In genomic region chr1:39932922-39933321, GRCm38 (mm10) we compare ENCODE assay signal across 17 mouse cellular contexts. TPM values are rescaled to one million over a fixed set of nuclear protein-coding genes. Genes with fewer than 3 reads are reported as not detected.
DNase-seq lines count a peak whose midpoint lies in the region; ATAC-seq and TF ChIP-seq lines count a peak whose summit lies in the region.
"Had no signal": no experiment of that assay in that cellular context is flagged by ENCODE, and none has a peak within 500 bp of the region (broad histone marks: within the 10 kb centered on the region; RNA-seq: fewer than 3 reads in every experiment).

No protein-coding gene starts in this region.

- TF ChIP-seq POLR2A in heart, adult 2 months (IDR thresholded peaks at IDR 0.05; ENCODE audit: insufficient read depth, low read depth, low read length) = no peak
- TF ChIP-seq POLR2A in olfactory bulb, adult 2 months (IDR thresholded peaks at IDR 0.05; ENCODE audit: insufficient read depth, low read depth, low read length) = no peak

- no peaks in the 10 kb centered on the region for H3K27me3 ChIP-seq in heart, adult 2 months (ENCODE audit: control insufficient read depth, insufficient read depth, low read length)
- no peaks in the 10 kb centered on the region for H3K27me3 ChIP-seq in hindbrain, embryonic 15.5 days
- H3K27me3 ChIP-seq in hindbrain, embryonic 11.5 days (ENCODE audit: control insufficient read depth, insufficient read depth, low read length) = no peaks in the 10 kb centered on the region
- H3K27me3 ChIP-seq in midbrain, postnatal 0 days (ENCODE audit: insufficient read depth, low read length) = no peaks in the 10 kb centered on the region
- H3K27me3 ChIP-seq in midbrain, embryonic 10.5 days (ENCODE audit: low read depth, poor library complexity, severe bottlenecking) = no peaks in the 10 kb centered on the region
- H3K27me3 ChIP-seq: forebrain, embryonic 13.5 days; liver, embryonic 15.5 days; midbrain, embryonic 12.5 days; neural tube, embryonic 12.5 days had no signal

- H3K4me3 ChIP-seq in heart, adult 2 months = no peak overlapping the region
- H3K4me3 ChIP-seq in hindbrain, embryonic 15.5 days = no peak overlapping the region
- H3K4me3 ChIP-seq in hindbrain, embryonic 11.5 days (ENCODE audit: low read depth, low read length) = no peak overlapping the region
- H3K4me3 ChIP-seq in midbrain, postnatal 0 days (ENCODE audit: low read depth, low read length) = no peak overlapping the region
- no peak overlapping the region for H3K4me3 ChIP-seq in midbrain, embryonic 10.5 days
- H3K4me3 ChIP-seq in olfactory bulb, adult 2 months (ENCODE audit: insufficient read depth, low read depth, low read length) = no peak overlapping the region
- H3K4me3 ChIP-seq: forebrain, embryonic 13.5 days; liver, embryonic 15.5 days; midbrain, embryonic 12.5 days; neural tube, embryonic 12.5 days had no signal

- no peak overlapping the region for H3K9ac ChIP-seq in heart, adult 2 months (ENCODE audit: low read depth, low read length)
- H3K9ac ChIP-seq in hindbrain, embryonic 15.5 days = no peak overlapping the region
- no peak overlapping the region for H3K9ac ChIP-seq in hindbrain, embryonic 11.5 days (ENCODE audit: low read depth, low read length)
- no peak overlapping the region for H3K9ac ChIP-seq in midbrain, postnatal 0 days (replicated peaks; ENCODE audit: low read length, poor library complexity, severe bottlenecking)
- H3K9ac ChIP-seq: forebrain, embryonic 13.5 days; liver, embryonic 15.5 days; midbrain, embryonic 12.5 days; neural tube, embryonic 12.5 days had no signal

- no peak for ATAC-seq in hindbrain, embryonic 15.5 days (ENCODE audit: low FRiP score, low read depth)
- no peak for ATAC-seq in hindbrain, embryonic 11.5 days (ENCODE audit: low FRiP score)
- no peak for ATAC-seq in midbrain, postnatal 0 days (ENCODE audit: low FRiP score)
- ATAC-seq: forebrain, embryonic 13.5 days had no signal

- no peak for TF ChIP-seq EP300 in heart, adult 2 months (IDR thresholded peaks at IDR 0.05; ENCODE audit: insufficient read depth, low read depth, low read length)

- no peak overlapping the region for H3K4me2 ChIP-seq in hindbrain, embryonic 15.5 days
- H3K4me2 ChIP-seq in hindbrain, embryonic 11.5 days (replicated peaks; ENCODE audit: low read depth, low read length) = no peak overlapping the region
- no peak overlapping the region for H3K4me2 ChIP-seq in midbrain, postnatal 0 days (ENCODE audit: low read depth, low read length, poor library complexity, severe bottlenecking)
- H3K4me2 ChIP-seq: forebrain, embryonic 13.5 days; liver, embryonic 15.5 days; midbrain, embryonic 12.5 days; neural tube, embryonic 12.5 days had no signal

- H3K79me2 ChIP-seq in heart, adult 2 months (replicated peaks; ENCODE audit: control insufficient read depth, insufficient read depth, low read length) = peaks cover 16% of the 10 kb centered on the region

- no peak for TF ChIP-seq CTCF in heart, adult 2 months (IDR thresholded peaks at IDR 0.05)
- TF ChIP-seq CTCF in midbrain, postnatal 0 days (IDR thresholded peaks at IDR 0.05) = no peak
- no peak for TF ChIP-seq CTCF in olfactory bulb, adult 2 months (IDR thresholded peaks at IDR 0.05; ENCODE audit: insufficient read depth, low read depth, low read length)

- DNase-seq in heart, adult 2 months = peak in 1 of 2 experiments; percentile 40
- no peak for DNase-seq in heart, adult 8-10 months (ENCODE audit: low spot score)
- DNase-seq in hindbrain, embryonic 11.5 days (ENCODE audit: low spot score) = no peak
- DNase-seq in midbrain, postnatal 0 days (ENCODE audit: low spot score) = no peak
- no peak for DNase-seq in midbrain, embryonic 10.5 days (ENCODE audit: low spot score)
- no peak for DNase-seq in urinary bladder, postnatal 14 days (ENCODE audit: low spot score)
- DNase-seq: adrenal gland, adult 2 months; cerebellum, adult 8-10 months; left cerebral cortex, postnatal 4 days; lung, postnatal 36 days; retina, postnatal 1 day had no signal

- 39% methylated on average over 10 of the region's 10 CpGs for WGBS in heart, adult 2 months
- 46% methylated on average over 10 of the region's 10 CpGs for WGBS in hindbrain, embryonic 15.5 days
- 71% methylated on average over 10 of the region's 10 CpGs for whole genome bisulfite sequencing in hindbrain, embryonic 11.5 days
- 38% methylated on average over 10 of the region's 10 CpGs for WGBS in midbrain, postnatal 0 days
- WGBS in midbrain, embryonic 10.5 days = 78% methylated on average over 10 of the region's 10 CpGs
- WGBS in olfactory bulb, adult 2 months = 63% methylated on average over 10 of the region's 10 CpGs

- H3K4me1 ChIP-seq in heart, adult 2 months (ENCODE audit: control insufficient read depth, insufficient read depth, low read length) = peaks cover 56% of the 10 kb centered on the region
- peaks cover 95% of the 10 kb centered on the region for H3K4me1 ChIP-seq in hindbrain, embryonic 15.5 days (replicated peaks)
- peaks cover 14% of the 10 kb centered on the region for H3K4me1 ChIP-seq in hindbrain, embryonic 11.5 days (replicated peaks; ENCODE audit: control insufficient read depth, insufficient read depth, low read length)
- peaks cover 22% of the 10 kb centered on the region for H3K4me1 ChIP-seq in midbrain, postnatal 0 days (ENCODE audit: insufficient read depth, low read length)
- peaks cover 92% of the 10 kb centered on the region for H3K4me1 ChIP-seq in midbrain, embryonic 10.5 days
- H3K4me1 ChIP-seq in olfactory bulb, adult 2 months (ENCODE audit: control insufficient read depth, insufficient read depth, low read length) = peaks cover 21% of the 10 kb centered on the region

- intact Hi-C loops in heart, adult 2 months (cut with DNase I) = no loop called here

- peaks cover 26% of the 10 kb centered on the region for H3K36me3 ChIP-seq in heart, adult 2 months (ENCODE audit: control insufficient read depth, insufficient read depth, low read length)
- no peaks in the 10 kb centered on the region for H3K36me3 ChIP-seq in hindbrain, embryonic 15.5 days
- no peaks in the 10 kb centered on the region for H3K36me3 ChIP-seq in hindbrain, embryonic 11.5 days (ENCODE audit: control insufficient read depth, insufficient read depth, low read length)
- H3K36me3 ChIP-seq in midbrain, postnatal 0 days (ENCODE audit: insufficient read depth, low read length) = no peaks in the 10 kb centered on the region; the same call in 1 of the 2 replicates
- peaks cover 10% of the 10 kb centered on the region for H3K36me3 ChIP-seq in midbrain, embryonic 10.5 days
- H3K36me3 ChIP-seq: liver, embryonic 15.5 days had no signal

- H3K27ac ChIP-seq in heart, adult 2 months = peak overlapping the region; percentile 1; the same call in 1 of the 2 replicates
- peak overlapping the region; percentile 52 for H3K27ac ChIP-seq in hindbrain, embryonic 15.5 days (replicated peaks)
- H3K27ac ChIP-seq in hindbrain, embryonic 11.5 days (ENCODE audit: low read depth, low read length) = no peak overlapping the region
- H3K27ac ChIP-seq in midbrain, postnatal 0 days (ENCODE audit: low read depth, low read length) = peak overlapping the region; percentile 18; the same call in 1 of the 2 replicates
- H3K27ac ChIP-seq in midbrain, embryonic 10.5 days (replicated peaks) = no peak overlapping the region
- H3K27ac ChIP-seq in olfactory bulb, adult 2 months (ENCODE audit: insufficient read depth, low read depth, low read length) = 0 out of 2 replicates have a peak overlapping the region, but pooled peaks have one; percentile 13
- H3K27ac ChIP-seq: forebrain, embryonic 13.5 days; liver, embryonic 15.5 days; midbrain, embryonic 12.5 days; neural tube, embryonic 12.5 days had no signal

- H3K9me3 ChIP-seq in hindbrain, embryonic 15.5 days = no peaks in the 10 kb centered on the region
- H3K9me3 ChIP-seq in hindbrain, embryonic 11.5 days (ENCODE audit: control insufficient read depth, low read length) = no peaks in the 10 kb centered on the region
- H3K9me3 ChIP-seq in midbrain, postnatal 0 days (ENCODE audit: low read length) = no peaks in the 10 kb centered on the region
- H3K9me3 ChIP-seq in midbrain, embryonic 10.5 days (replicated peaks) = no peaks in the 10 kb centered on the region
- H3K9me3 ChIP-seq: forebrain, embryonic 13.5 days; liver, embryonic 15.5 days; midbrain, embryonic 12.5 days; neural tube, embryonic 12.5 days had no signal

RNA-seq across cellular contexts. Expression of gene Map4k4, which starts 32.2 kb away (rescaled TPM):
- 100 to 1,000 TPM; 129 to 134 TPM for total RNA-seq in heart, adult 2 months (2021)
- polyA plus RNA-seq in heart, adult 2 months (2012; rRNA removed) = 85.2 and 133 TPM in 2 replicates
- total RNA-seq in heart, adult 8-10 months (2022) = 100 to 1,000 TPM in 3 of 4 experiments, 10 to 100 TPM in 1; 98.5 to 135 (median 109) TPM
- 41.5 and 42.6 TPM in 2 replicates for polyA plus RNA-seq in hindbrain, embryonic 15.5 days (2015; fragmentation: Nextera tagmentation; extraction: Ambion mirVana)
- polyA plus RNA-seq in hindbrain, embryonic 11.5 days (2014; fragmentation: Nextera tagmentation; extraction: Ambion mirVana) = 42.3 and 68.2 TPM in 2 replicates
- 185 and 191 TPM in 2 replicates for total RNA-seq in midbrain, postnatal 0 days (2014; rRNA removed)
- polyA plus RNA-seq in midbrain, postnatal 0 days (2015; fragmentation: Nextera tagmentation; extraction: Ambion mirVana) = 16.0 and 30.6 TPM in 2 replicates
- polyA plus RNA-seq in midbrain, embryonic 10.5 days (2016; fragmentation: Nextera tagmentation; extraction: Ambion mirVana) = 25.1 and 37.8 TPM in 2 replicates
- polyA plus RNA-seq in olfactory bulb, adult 2 months (2012; ENCODE audit: insufficient read depth, insufficient read length, low replicate concordance, missing spikeins) = 300 and 913 TPM in 2 replicates

Comparison
In these comparisons a context has a peak if more than half of its experiments do, and no peak if none do; other contexts are left out.
1. H3K27ac ChIP-seq: peak in heart, adult 2 months (single experiment), hindbrain, embryonic 15.5 days (single experiment), midbrain, postnatal 0 days (single experiment) and olfactory bulb, adult 2 months (single experiment); none in hindbrain, embryonic 11.5 days (single experiment) and midbrain, embryonic 10.5 days (single experiment).